Mouse (Mus musculus) MEL-GATA-1-ER (cell line): ENCODE results near the gene Tsnaxip1.

Experiments used
- DNase-seq: peaks from one replicate; pipeline ENCODE4 v3.0.0-alpha.2; 2012; ENCODE audit warnings: low read depth; ENCODE audit errors: extremely low read depth

The Tsnaxip1 gene

DNA sequence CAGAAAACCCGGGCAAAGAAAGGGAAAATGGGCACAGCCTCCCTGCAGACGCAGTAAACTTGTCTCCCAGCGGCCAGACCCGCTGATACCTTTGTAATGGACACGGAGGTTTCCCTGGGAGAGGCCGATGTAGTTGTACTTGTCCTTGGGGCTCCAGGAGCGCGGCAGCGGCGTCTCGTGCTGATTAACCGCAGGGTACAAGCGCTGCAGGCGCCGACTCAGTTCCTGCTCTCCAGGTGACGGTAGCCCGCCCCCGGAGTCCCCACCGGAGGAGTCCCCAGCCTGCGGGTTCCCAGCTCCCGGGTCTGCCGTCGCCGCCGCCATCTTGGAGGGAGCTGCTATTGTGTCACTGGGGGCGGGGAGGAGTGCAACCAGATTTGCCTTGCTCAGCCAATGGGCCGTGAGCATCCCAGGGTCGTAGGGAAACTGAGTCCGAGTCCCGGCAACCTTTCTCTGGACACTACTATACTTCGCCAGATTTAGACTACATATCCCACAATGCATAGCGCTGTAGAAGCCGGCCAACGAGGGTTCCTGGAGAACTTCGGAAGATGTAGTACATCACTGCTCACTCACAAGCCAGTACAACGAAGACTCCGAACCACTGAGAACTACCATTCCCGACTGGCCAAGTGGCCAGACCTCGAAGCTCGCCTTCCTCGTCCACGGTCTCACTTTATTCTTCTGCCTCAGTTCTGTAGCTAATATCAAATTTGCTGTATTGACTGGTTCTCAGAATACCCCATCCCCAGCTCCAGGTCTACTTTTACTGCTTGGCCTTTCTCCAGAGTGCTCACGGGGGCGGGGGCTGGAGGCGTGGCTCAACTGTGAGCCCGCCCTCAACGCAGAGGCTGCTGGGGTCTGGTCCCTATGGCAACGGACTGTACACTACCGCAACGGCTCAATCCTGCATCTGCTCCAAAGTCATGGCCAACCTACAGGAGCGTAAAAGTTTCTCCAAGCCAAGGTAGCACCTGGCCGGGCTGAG, at the start of gene Tsnaxip1, which contains the start of gene Ranbp10:
Tsnaxip1 (plus strand) TSS at position 871 of the 988 bp plus-strand sequence.
Ranbp10 (minus strand) TSS at position 490 of the 988 bp plus-strand sequence.
- peak; percentile 99 for DNase-seq

DNA sequence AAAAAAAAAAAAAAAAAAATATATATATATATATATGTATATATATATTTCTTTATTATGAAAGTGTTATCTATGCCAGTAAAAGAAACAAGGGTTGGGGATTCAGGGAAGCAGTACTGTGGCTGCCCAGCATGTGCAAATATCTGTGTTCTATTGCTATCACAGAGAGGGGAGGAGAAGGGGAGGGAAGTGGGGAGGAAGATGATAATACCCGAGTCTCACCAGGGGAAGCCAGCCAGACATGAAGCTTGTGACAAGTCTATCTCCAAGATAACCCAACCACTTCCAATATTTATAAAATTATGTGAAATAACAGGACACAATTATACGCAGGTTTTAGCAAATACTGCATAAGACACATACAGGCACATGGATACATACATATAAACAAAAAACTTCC, 49.7 kb upstream of the Tsnaxip1 start:
- DNase-seq, result no peak

DNA sequence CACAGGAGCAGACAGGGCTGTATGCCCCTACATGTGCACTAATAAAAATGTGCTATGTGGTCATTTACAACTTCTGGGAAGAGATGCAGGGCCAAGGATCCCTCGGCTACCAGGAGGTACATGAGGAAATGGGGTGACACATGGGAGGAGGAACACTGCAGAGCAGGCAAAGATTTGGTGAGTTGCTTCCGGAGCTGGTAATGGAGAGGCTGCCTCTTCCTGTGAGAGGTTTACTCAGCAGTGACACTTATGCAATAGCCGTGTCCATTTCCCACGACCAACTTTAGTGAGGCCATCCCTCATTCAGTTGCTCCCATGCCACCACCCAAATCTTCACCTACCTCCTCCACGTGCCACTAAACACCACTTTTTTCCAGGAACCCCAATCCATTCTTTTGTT, 47.2 kb upstream of the Tsnaxip1 start:
- no peak for DNase-seq

DNA sequence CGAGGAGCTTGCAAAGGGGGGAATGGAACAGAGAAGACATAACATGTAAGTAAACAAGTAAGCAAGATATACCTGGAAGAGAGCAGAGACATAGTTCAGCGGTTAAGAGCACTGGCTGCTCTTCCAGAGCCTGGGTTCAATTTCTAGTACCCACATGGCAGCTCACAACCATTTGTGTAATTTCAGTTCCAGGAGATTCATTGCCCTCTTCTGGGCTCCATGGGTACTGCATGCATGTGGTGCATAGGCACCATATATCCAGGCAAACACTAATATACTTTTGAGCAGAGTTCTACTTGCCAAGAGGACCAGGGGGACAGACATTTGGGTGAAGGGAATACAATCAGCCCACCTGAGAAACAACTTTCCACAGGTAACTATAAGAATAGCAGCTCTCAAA, 39.3 kb upstream of the Tsnaxip1 start:
- peak; percentile 54 for DNase-seq

DNA sequence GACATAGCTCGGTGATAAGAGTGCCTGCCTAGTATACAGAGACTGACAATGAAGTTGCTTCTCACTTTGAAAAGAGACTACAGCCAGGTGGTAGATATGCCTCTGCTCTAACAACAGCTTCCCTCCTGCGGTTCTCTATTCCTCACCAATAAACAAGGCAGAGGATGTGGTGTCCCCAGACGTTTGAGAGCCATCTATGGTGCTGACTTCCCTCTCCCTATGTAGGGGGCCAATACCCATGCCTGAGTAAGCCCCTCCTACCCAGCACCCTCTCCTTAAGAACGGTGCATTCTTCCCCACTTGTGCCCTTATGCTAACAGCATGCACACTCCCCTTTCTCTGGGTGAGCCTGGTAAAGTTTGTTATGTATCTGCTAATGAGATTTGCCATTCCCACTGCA, 38.6 kb upstream of the Tsnaxip1 start:
- no peak for DNase-seq

DNA sequence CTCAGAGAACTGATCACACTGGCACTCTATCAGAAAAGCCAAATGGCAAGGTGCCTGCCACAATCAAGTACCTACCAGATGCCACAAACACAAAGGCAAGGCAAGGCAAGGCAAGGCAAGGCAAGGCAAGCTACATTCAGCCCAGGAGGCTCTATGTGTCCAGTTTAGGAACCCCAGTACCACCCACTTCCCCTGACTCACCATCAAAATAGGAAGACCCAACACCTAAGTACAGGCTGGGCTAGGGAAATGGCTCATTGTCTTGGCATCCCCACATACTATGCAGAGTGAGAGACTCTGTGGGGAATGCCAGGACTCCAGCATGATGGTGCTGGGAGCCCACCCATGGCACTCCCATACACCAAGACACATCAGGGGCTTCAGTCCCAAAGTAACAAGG, 37.9 kb upstream of the Tsnaxip1 start:
- no peak for DNase-seq

DNA sequence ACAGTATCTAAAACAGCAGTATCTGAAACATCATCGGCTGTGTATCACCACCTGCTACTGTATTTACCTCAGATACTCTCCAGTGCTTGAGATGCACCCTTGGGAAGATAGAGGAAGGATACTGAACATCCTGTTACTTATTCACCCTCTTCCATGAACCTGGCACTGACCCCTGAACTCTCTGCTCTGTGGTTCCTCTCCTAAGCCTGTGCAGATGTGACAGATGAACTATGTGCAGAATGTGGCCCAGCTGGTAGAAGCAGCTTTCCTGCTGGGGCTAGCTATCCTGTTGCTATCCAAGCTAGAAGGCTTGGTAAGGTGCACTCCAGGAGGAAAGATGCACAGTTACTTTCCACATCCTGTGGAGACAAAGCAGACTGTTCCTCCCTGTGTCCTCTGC, 34.2 kb upstream of the Tsnaxip1 start:
- no peak for DNase-seq

DNA sequence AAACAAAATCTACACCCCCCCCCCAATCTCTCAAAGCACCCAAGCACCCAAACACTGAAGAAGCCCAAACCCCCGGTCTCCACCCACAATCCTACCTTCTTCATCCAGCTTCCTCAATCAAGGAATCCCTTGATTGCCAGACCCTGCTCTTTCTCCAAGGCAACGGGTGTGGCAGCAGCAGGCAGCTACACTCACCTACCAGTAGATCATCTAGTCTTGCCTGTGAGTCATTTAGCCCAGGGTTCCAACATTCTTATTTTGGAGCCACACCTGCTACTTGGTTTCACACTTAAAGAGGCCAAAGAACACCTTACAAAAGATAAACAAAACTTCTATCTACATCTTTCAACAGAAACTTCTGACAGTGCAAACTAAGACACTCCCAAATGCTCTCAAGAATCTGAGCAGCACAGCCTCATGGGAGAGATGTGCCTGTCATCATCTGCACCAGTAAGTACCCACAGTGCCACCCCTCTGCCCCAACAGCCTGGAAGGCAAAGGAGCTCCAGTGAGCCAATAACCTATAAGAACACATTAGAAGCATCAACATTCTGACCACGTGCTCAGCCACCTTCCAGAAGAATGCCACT, 33.4 kb upstream of the Tsnaxip1 start:
- no peak for DNase-seq

DNA sequence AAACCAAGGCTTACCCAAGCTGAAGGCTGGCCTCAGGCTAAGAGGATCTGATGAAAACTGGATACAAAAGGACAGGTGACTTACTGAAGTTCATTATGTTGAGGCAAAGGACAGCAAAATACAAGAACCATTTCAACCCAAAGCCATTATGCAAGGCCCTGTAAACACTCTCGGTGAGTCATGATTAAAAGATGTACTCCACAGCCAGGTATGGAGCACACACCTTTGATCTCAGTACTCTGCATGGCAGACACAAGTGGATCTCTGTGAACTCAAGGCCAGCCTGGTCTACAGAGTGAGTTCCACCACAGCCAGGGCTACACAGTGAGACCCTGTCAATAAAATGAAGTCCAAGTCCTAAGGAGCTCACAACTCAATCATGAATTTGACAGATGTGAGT, 31.7 kb upstream of the Tsnaxip1 start:
- DNase-seq, result no peak

DNA sequence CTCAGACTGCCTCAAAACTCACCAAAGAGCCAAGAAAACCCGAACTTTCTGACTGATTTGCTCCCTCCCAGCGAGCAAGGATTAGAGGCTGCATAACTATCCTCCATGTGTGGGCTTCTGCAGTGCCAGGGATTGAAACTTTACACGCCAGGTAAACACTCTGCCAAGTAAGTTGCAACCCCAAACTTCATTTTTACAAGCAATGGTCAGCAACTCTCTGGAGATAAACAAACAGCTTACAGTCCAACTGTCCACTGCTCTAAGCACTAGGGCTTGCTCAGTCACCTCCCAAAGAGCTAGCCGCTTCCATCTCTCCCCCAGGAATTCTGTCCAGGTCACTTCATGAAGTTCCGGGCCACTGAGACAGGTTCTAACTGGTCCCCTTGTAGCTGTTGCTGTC, 29.1 kb upstream of the Tsnaxip1 start:
- no peak for DNase-seq

DNA sequence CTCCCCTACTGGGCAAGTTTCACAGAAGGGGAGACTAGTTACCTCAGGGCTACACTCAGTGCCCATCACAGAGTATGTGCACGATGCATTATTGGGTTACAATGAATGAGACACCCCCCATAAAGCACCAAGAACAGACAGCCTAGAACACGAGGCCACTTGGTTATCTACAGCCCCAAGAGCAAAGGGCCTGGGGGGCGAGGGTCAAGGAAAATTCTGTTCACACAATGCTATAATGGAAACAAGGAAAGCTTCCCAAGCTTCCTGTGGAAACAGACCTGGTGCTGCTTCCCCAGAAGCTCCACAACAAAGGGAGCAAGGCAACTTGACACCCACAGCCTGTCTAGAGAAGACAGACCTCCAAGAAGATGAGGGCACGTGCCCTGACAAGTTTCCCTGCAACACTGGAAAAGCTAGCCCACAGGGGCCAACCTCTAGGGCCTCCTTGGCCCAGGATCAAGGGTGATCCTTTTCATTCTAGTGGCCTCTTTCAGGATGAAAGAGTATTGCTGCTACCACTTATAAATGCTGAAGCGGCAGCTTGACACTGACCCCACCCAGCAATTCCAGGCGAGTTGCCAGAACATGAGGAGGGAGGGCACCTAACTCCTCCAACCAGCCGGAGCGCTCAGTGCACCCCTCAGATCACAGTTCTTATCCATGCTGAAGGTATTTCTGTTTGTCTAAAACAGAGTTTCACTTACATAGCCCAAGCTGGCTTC, 28.3 kb upstream of the Tsnaxip1 start:
- DNase-seq, result peak; percentile 85

DNA sequence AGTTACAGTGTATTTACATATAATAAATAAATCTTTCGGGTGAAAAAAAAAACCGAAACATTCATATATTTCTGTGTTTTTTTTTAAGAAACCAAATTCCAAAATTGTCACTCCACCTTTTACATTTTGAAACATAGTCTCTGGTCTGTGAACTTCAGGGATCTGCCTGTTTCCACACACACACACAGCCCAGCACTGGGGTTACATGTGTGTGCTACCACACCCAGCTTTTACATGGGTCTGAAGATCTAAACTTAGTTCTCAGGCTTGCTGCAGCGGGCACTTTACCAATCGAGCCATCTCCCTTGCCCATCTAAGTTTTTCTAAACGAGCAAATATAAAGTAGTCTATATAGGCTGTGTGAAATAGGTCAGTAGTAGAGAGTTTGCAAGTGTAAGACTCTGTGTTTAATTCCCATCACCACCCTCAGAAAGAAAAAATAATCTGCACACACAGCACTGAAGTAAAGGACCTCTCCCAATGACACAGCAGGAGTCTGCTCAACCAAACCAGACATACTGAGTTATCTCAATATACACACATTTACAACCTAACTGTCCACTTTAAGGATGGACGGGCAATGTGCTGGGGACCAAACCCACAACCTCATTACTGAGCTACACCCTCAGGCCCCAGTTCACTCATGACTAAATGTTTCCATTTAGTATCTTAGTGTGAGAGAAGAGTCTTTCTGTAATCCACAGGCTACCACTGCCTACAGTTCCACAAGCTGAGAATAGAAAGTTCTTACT, 26.2 kb upstream of the Tsnaxip1 start:
- peak; percentile 62 for DNase-seq

DNA sequence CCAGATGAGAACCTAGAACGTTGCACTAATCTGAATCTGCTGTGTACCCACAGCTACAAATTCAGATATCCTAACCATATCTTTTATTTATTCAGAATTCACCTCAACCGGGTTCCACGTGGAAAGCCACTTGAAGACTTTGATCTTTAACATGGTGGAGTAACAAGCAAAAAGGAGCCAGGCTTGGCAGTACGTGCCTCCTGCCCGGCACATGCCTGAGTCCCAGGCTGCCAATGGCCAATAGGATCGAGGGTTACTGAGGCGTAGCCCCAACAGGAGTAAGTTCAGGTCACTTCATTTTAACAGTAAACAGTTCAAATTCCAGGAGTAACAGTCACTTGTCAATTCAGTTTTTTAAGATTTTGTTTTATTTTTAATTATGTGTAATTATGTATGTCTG, 22.7 kb upstream of the Tsnaxip1 start:
- DNase-seq, result no peak

DNA sequence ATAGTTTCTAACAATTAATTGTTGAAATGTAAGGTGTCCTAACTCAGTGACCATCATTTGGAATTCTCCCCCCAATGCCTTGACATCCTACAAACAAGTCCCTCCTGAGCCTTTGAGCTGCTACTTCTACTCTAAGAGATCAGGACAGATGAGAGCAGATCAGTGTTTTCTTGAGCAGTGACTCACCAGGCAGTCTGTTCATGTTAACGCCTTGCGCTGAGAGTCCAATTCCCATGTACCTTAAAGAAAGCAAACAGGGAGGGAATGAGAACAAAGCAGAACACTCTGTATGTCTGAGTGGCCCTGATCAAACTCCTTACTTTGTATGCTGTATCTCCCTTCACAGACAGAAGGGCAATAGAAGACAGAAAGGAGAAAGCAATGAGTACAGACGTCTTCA, 22.2 kb upstream of the Tsnaxip1 start:
- no peak for DNase-seq

DNA sequence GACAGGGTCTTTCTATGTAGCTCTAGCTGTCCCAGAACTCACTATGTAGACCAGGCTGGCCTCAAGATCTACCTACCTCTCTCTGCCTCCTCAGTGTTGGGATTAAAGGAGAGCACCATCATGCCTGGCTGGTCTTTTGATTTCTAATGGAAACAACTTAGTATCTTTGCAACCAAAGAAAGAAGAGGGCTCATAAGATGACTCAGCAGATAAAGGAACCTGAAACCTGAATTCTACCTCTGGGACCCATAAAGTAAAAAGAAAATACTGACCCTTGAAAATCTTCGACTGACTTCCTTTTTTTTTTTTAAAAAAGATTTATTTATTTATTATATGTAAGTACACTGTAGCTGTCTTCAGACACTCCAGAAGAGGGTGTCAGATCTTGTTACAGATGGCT, 21.6 kb upstream of the Tsnaxip1 start:
- no peak for DNase-seq

DNA sequence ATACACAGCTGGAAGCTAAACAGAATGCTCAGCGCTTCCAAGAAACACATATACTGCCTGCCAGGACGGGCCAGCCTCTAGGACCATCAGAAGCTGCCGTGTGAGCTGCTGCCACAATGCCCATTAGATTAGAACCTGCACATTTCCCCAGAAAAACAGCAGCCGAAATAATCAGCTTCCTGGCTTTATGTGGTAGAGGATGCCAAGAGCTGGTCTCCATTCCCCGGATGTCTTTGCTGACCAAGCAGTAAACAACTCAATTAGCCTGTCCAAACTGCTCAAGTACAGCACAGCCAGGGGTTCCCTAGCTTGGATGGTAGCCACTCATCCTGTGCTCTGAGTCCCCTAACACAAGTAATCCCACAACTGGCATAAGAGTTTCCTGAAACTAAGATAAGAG, 19.8 kb upstream of the Tsnaxip1 start:
- DNase-seq, result no peak

DNA sequence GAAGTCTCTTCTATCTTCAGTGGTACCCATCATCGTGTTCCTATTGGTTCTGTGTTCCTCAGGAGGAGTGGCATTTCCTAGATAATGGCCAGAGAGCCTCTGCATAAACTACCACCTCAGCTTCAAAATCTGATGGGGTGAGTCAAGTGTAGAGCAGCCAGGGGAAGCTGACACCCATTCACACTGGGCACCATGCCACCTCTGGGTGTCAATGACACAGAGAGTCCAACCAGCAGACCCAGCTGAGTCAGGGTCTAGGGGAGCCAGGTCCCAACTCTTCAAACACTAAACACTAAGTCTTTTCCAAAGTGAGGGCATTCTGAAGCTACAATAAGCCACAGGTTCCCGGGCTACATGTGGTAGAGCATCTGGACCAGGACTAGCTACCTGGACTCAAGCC, 19.1 kb upstream of the Tsnaxip1 start:
- DNase-seq, result peak; percentile 36

DNA sequence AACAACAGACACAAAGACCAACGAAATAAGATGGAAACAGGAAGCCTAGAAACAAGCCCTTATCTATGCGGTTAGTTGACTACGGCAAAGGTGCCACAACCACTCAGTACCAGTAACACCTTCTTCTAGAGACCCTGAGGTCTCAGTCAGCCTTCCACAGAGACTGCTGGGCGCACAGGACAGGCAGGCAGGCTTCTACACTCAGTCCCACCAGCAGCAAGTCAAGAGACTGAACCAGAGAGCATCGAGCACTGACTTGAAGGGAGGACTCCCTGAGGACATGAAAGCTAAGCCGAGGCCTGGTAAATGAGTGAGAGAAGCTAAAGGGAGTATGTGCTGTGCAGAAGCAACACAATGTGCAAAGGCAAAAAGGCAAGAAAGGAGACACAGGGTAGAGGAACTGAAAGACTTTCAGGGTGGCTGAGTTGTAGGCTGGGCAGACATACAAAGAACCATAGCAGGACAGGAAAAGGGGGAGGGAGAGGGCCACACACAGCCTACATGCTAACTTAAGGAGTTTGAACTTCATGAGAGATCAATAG, 17.2 kb upstream of the Tsnaxip1 start:
- peak; percentile 60 for DNase-seq

DNA sequence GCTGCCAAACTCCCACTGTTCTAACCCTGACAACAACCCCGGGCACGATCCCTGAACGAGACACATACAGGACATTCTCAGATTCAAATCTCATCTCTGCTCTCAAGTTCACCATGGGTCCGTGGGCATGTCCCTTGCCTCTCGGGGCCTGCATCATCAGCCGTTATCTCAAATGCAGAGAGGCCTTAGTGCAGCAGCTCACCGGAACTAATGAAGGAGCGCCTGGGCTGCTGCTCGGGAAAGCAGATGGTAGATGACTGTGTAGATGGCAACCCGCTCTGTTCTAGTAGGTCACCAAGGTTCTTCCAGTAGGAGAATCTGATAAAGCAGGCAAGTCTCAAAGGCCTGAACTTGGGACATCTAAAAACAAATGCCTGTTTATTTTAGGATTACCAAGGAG, 16.5 kb upstream of the Tsnaxip1 start:
- DNase-seq, result no peak

DNA sequence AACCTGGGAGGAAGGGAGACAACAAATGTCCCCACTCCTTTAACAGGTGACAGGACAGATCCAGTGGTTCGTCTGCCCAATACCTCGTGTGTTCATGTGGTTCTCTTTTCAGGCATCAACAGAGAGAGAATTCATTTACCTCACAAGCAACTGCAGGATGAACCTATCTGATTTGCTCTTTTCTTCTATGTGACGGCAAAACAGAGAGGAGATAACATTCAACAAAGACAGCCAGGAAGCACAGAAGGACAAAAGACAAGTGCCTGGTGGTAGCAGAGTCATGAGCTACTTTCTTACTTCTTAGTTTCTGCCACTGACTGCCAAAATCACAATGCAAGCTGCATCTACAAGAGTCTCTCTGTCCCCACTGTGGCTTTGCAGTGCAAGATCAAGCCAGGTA, 16.0 kb upstream of the Tsnaxip1 start:
- DNase-seq, result no peak

DNA sequence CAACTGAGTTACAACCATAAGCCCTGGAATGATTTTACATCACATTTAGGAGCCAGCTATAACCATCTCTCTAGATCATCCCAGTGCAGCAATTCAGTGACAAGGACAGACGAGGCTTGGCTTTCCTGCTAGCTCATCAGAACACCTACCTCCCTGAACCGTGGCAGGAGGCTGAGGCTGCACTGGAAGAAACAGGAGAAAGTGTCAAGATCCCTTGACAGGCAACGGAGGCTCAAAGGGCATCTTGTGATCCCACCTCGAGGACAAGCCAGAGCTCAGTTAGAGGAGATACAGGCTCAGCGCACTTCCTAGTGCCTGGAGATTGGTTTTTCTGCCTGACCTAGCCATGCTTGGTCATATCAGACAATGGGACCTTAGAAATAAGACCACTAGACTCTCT, 15.0 kb upstream of the Tsnaxip1 start:
- DNase-seq, result no peak
